Mouse (Mus musculus) erythroid progenitor cell, adult 5-6 weeks (primary cell): ENCODE measurements at regions not wholly inside any gene's neighbourhood (a gene's known extent, or its start where the extent isn't known, plus 50 kb on each side); places are given as distances from the start of the nearest gene placed in this dataset.

Experiments
- ATAC-seq: replicated peaks from 2 replicates; pipeline ENCODE4 v1.8.0; 2016; ENCODE audit warnings: moderate number of reproducible peaks, mild to moderate bottlenecking, moderate TSS enrichment, inconsistent platforms; ENCODE audit not compliant: poor library complexity, low FRiP score, severe bottlenecking

GRCm38 (mm10) chr4:105606731-105607130, 182.9 kb upstream of the Gm12728 start:
- ATAC-seq: no peak

GRCm38 (mm10) chr4:105610917-105611316, 178.8 kb upstream of the Gm12728 start:
- ATAC-seq: no peak

GRCm38 (mm10) chr4:105614390-105614789, 175.3 kb upstream of the Gm12728 start:
- no peak for ATAC-seq

- no peak for ATAC-seq
These were observed 163.0 kb upstream of the Gm12728 start for GRCm38 (mm10) chr4:105626371-105627320.

GRCm38 (mm10) chr4:105629581-105629980, 160.1 kb upstream of the Gm12728 start:
- ATAC-seq: no peak

- no peak for ATAC-seq
These were observed 158.9 kb upstream of the Gm12728 start for GRCm38 (mm10) chr4:105630595-105631369.

- no peak for ATAC-seq
These were observed 156.9 kb upstream of the Gm12728 start for GRCm38 (mm10) chr4:105632581-105633358.

GRCm38 (mm10) chr4:105633789-105634188, 155.9 kb upstream of the Gm12728 start:
- ATAC-seq: no peak

- ATAC-seq: no peak
These were observed 148.9 kb upstream of the Gm12728 start for GRCm38 (mm10) chr4:105640793-105641192.

GRCm38 (mm10) chr4:105641582-105641981, 148.1 kb upstream of the Gm12728 start:
- no peak for ATAC-seq

- ATAC-seq: no peak
These were observed 140.7 kb upstream of the Gm12728 start for GRCm38 (mm10) chr4:105648820-105649446.

- ATAC-seq: no peak
These were observed 140.2 kb upstream of the Gm12728 start for GRCm38 (mm10) chr4:105649447-105649833.

GRCm38 (mm10) chr4:105656071-105656655, 133.5 kb upstream of the Gm12728 start:
- ATAC-seq: no peak

GRCm38 (mm10) chr4:105658581-105658980, 131.1 kb upstream of the Gm12728 start:
- ATAC-seq: no peak

- no peak for ATAC-seq
These were observed 113.0 kb upstream of the Gm12728 start for GRCm38 (mm10) chr4:105676690-105677089.

GRCm38 (mm10) chr4:105690716-105691115, 99.0 kb upstream of the Gm12728 start:
- no peak for ATAC-seq

GRCm38 (mm10) chr4:105692380-105692779, 97.3 kb upstream of the Gm12728 start:
- no peak for ATAC-seq

GRCm38 (mm10) chr4:105695895-105696294, 93.8 kb upstream of the Gm12728 start:
- no peak for ATAC-seq

GRCm38 (mm10) chr4:105697123-105697522, 92.5 kb upstream of the Gm12728 start:
- ATAC-seq: no peak
